Mouse (Mus musculus) stomach, embryonic 15.5 days (tissue): ENCODE results near the gene Bex3. TPM values are rescaled to one million over a fixed set of nuclear protein-coding genes. Genes with fewer than 3 reads are reported as not detected.

ENCODE experiments used
- polyA plus RNA-seq: library from polyadenylated mRNA; unstranded; fragments of >200 nt; fragmentation: Nextera tagmentation; extraction: Ambion mirVana; gene quantifications from 2 replicates; pipeline ENCODE4 v1.2.1, GENCODE M21; 2015

Gene Bex3
- polyA plus RNA-seq, 1 experiment from 2014 or later = 384 TPM

Other genes with a start within 250 kb of the Bex3 start
- gene Arxes1, start 236.9 kb upstream of the Bex3 start, polyA plus RNA-seq = 29.9 and 32.1 TPM in 2 replicates
- gene Bex2, start 202.0 kb upstream of the Bex3 start, polyA plus RNA-seq = 129 and 133 TPM in 2 replicates
- gene Nxf3, start 185.0 kb upstream of the Bex3 start, polyA plus RNA-seq = 0.06 TPM in 1 of 2 replicates, not detected in the other
- 123 and 143 TPM in 2 replicates for gene Bex4, start 131.3 kb upstream of the Bex3 start, polyA plus RNA-seq
- 188 and 195 TPM in 2 replicates for gene Tceal8, start 97.9 kb upstream of the Bex3 start, polyA plus RNA-seq
- gene Tceal5, start 66.4 kb upstream of the Bex3 start, polyA plus RNA-seq = 5.4 and 5.8 TPM in 2 replicates
- 1.5 and 5.1 TPM in 2 replicates for gene Tceal7, start 55.5 kb upstream of the Bex3 start, polyA plus RNA-seq
- 106 and 124 TPM in 2 replicates for gene Bex1, start 54.7 kb upstream of the Bex3 start, polyA plus RNA-seq
- 589 and 647 TPM in 2 replicates for gene Tceal9, start 25.2 kb upstream of the Bex3 start, polyA plus RNA-seq
- gene Kir3dl1, start 247.7 kb downstream of the Bex3 start, polyA plus RNA-seq = not detected in 2 replicates